Mouse (Mus musculus) stomach, postnatal 0 days (tissue): Measurements from ENCODE around the gene Evi5l.

Source experiments
- CTCF ChIP-seq: IDR thresholded peaks from 2 replicates; pipeline ENCODE4 v1.5.1; 2016; ENCODE audit warnings: antibody characterized with exemption, low read depth, mild to moderate bottlenecking, moderate library complexity
- EP300 ChIP-seq: optimal IDR thresholded peaks from 2 replicates; pipeline ENCODE3; 2016; ENCODE audit warnings: antibody characterized with exemption

DNA sequence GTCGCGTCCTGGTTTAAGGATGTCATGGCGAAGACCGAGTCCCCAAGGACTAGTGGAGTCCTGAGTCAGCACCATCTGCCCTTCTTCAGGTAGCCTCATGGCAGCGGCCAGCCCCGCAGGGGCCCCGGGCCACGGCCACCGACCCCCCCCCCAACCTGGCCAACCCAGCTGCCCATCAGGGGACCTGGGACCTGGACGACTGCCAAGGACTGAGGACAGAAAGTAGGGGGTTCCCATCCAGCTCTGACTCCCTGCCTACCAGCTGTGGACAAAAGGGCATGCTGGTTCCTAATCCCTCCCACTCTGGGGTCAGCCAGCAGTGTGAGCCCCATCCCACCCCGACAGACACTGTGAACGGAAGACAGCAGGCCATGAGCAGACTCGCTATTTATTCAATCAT lies 79.4 kb downstream of the Evi5l start:
- TF ChIP-seq CTCF (no peak), EP300 (no peak)
